Mouse (Mus musculus) MEL (cell line): ENCODE measurements around the gene Gm5426. TPM values are rescaled to one million over a fixed set of nuclear protein-coding genes. Genes with fewer than 3 reads are reported as not detected.

Experiments
- DNase-seq: peaks from one replicate; pipeline ENCODE4 v3.0.0; 2011; ENCODE audit warnings: low read depth, low spot score
- H3K27ac ChIP-seq: 2 replicates; pipeline ENCODE4 v1.5.1; 2012; ENCODE audit warnings: low read depth, mild to moderate bottlenecking, control low read depth, low read length, moderate library complexity; ENCODE audit not compliant: control insufficient read depth
- H3K27me3 ChIP-seq, 2 experiments: fragments of 150-350 bp in 1 of 2; sonication (generic) in 1 of 2; 2 replicates each; pipeline ENCODE4 v1.6.1; 2012; ENCODE audit warnings: low read length in 2 of 2, mild to moderate bottlenecking in 2 of 2, improper control_type of control experiment in 1 of 2, moderate library complexity in 1 of 2; ENCODE audit not compliant: insufficient read depth in 2 of 2, control insufficient read depth in 1 of 2
- H3K36me3 ChIP-seq, 2 experiments: 2 replicates each; pipeline ENCODE4 v1.6.1; 2012 to 2014; ENCODE audit warnings: low read length in 2 of 2, improper control_type of control experiment in 1 of 2, inconsistent platforms in 1 of 2, mild to moderate bottlenecking in 1 of 2; ENCODE audit not compliant: insufficient read depth in 2 of 2, control insufficient read depth in 1 of 2
- H3K4me1 ChIP-seq, 2 experiments: fragments of 150-350 bp in 1 of 2; sonication (generic) in 1 of 2; 2 replicates each; pipeline ENCODE4 v1.6.1; 2012; ENCODE audit warnings: low read length in 2 of 2, improper control_type of control experiment in 1 of 2, mild to moderate bottlenecking in 1 of 2; ENCODE audit not compliant: insufficient read depth in 2 of 2, control insufficient read depth in 1 of 2
- H3K4me3 ChIP-seq, 2 experiments: fragments of 150-350 bp in 1 of 2; sonication (generic) in 1 of 2; 2 replicates each; pipeline ENCODE4 v1.5.1; 2012; ENCODE audit warnings: low read depth in 2 of 2, low read length in 2 of 2, mild to moderate bottlenecking in 2 of 2, moderate library complexity in 2 of 2, control low read depth in 1 of 2, improper control_type of control experiment in 1 of 2; ENCODE audit not compliant: control insufficient read depth in 1 of 2, insufficient read depth in 1 of 2
- H3K79me2 ChIP-seq: 2 replicates; pipeline ENCODE4 v1.6.1; 2012; ENCODE audit warnings: mild to moderate bottlenecking, low read length, moderate library complexity; ENCODE audit not compliant: control insufficient read depth, poor library complexity, insufficient read depth
- H3K9ac ChIP-seq: 2 replicates; pipeline ENCODE4 v1.6.1; 2012; ENCODE audit warnings: low read depth, mild to moderate bottlenecking, control low read depth, low read length, moderate library complexity; ENCODE audit not compliant: control insufficient read depth, poor library complexity, severe bottlenecking
- H3K9me3 ChIP-seq: fragments of 150-350 bp; sonication (generic); replicated peaks from 2 replicates; pipeline ENCODE4 v1.6.1; 2012; ENCODE audit warnings: mild to moderate bottlenecking, low read length, improper control_type of control experiment, moderate library complexity; ENCODE audit not compliant: insufficient read depth
- BHLHE40 ChIP-seq: IDR thresholded peaks from 2 replicates; pipeline ENCODE4 v1.6.1; 2012; ENCODE audit warnings: low read depth, mild to moderate bottlenecking, inconsistent platforms, low read length, improper control_type of control experiment, borderline replicate concordance
- CHD1 ChIP-seq: IDR thresholded peaks from 2 replicates; pipeline ENCODE4 v1.6.1; 2012; ENCODE audit warnings: low read depth, mild to moderate bottlenecking, inconsistent platforms, low read length, improper control_type of control experiment
- CHD2 ChIP-seq: IDR thresholded peaks from 2 replicates; pipeline ENCODE4 v1.6.1; 2011; ENCODE audit warnings: low read length, improper control_type of control experiment
- E2F4 ChIP-seq: IDR thresholded peaks from 2 replicates; pipeline ENCODE4 v1.6.1; 2011; ENCODE audit warnings: low read depth, low read length, improper control_type of control experiment, borderline replicate concordance
- ELF1 ChIP-seq: IDR thresholded peaks from 2 replicates; pipeline ENCODE4 v1.6.1; 2014; ENCODE audit warnings: low read depth, mild to moderate bottlenecking, inconsistent platforms, low read length, improper control_type of control experiment, moderate library complexity
- ETS1 ChIP-seq: IDR thresholded peaks from 2 replicates; pipeline ENCODE4 v1.6.1; 2012; ENCODE audit warnings: low read depth, mild to moderate bottlenecking, inconsistent platforms, low read length, improper control_type of control experiment, moderate library complexity
- GATA1 ChIP-seq: IDR thresholded peaks from 2 replicates; pipeline ENCODE4 v1.6.1; 2011; ENCODE audit warnings: low read depth, low read length, improper control_type of control experiment
- HCFC1 ChIP-seq: IDR thresholded peaks from 2 replicates; pipeline ENCODE4 v1.6.1; 2012; ENCODE audit warnings: low read depth, mild to moderate bottlenecking, inconsistent platforms, low read length, improper control_type of control experiment, moderate library complexity
- KAT2A ChIP-seq: conservative IDR thresholded peaks from 2 replicates; pipeline ENCODE4 v1.6.1; 2012; ENCODE audit warnings: low read depth, low read length, improper control_type of control experiment, inconsistent platforms
- MAFK ChIP-seq: IDR thresholded peaks from 2 replicates; pipeline ENCODE4 v1.6.1; 2011; ENCODE audit warnings: low read depth, mild to moderate bottlenecking, low read length, improper control_type of control experiment, borderline replicate concordance
- MXI1 ChIP-seq: IDR thresholded peaks from 2 replicates; pipeline ENCODE4 v1.6.1; 2011; ENCODE audit warnings: mild to moderate bottlenecking, low read depth, low read length, improper control_type of control experiment
- MYB ChIP-seq: IDR thresholded peaks from 2 replicates; pipeline ENCODE4 v1.6.1; 2011; ENCODE audit warnings: mild to moderate bottlenecking, low read depth, low read length, improper control_type of control experiment
- NELFE ChIP-seq: IDR thresholded peaks from 2 replicates; pipeline ENCODE4 v1.6.1; 2011; ENCODE audit warnings: low read depth, low read length, improper control_type of control experiment
- NRF1 ChIP-seq: IDR thresholded peaks from 2 replicates; pipeline ENCODE4 v1.6.1; 2014; ENCODE audit warnings: low read depth, mild to moderate bottlenecking, inconsistent platforms, low read length, improper control_type of control experiment, moderate library complexity; ENCODE audit not compliant: poor library complexity, insufficient read depth, severe bottlenecking
- POLR2AphosphoS2 ChIP-seq: IDR thresholded peaks from 2 replicates; pipeline ENCODE4 v1.6.1; 2011; ENCODE audit warnings: low read length, improper control_type of control experiment
- RAD21 ChIP-seq: IDR thresholded peaks from 2 replicates; pipeline ENCODE4 v1.6.1; 2011; ENCODE audit warnings: mild to moderate bottlenecking, low read depth, low read length, improper control_type of control experiment
- RCOR1 ChIP-seq: IDR thresholded peaks from 2 replicates; pipeline ENCODE4 v1.6.1; 2012; ENCODE audit warnings: low read depth, mild to moderate bottlenecking, inconsistent platforms, low read length, improper control_type of control experiment
- TAL1 ChIP-seq: IDR thresholded peaks from 2 replicates; pipeline ENCODE4 v1.6.1; 2012; ENCODE audit warnings: mild to moderate bottlenecking, inconsistent platforms, low read length, moderate library complexity, mixed read lengths
- TCF12 ChIP-seq: IDR thresholded peaks from 2 replicates; pipeline ENCODE4 v1.6.1; 2014; ENCODE audit warnings: low read depth, mild to moderate bottlenecking, inconsistent platforms, low read length, improper control_type of control experiment, moderate library complexity
- UBTF ChIP-seq: IDR thresholded peaks from 2 replicates; pipeline ENCODE4 v1.6.1; 2012; ENCODE audit warnings: low read depth, mild to moderate bottlenecking, inconsistent platforms, low read length, improper control_type of control experiment, moderate library complexity, borderline replicate concordance; ENCODE audit not compliant: insufficient read depth
- ZKSCAN1 ChIP-seq: IDR thresholded peaks from 2 replicates; pipeline ENCODE4 v1.6.1; 2012; ENCODE audit warnings: low read depth, mild to moderate bottlenecking, inconsistent platforms, low read length, improper control_type of control experiment, moderate library complexity
- polyA plus RNA-seq, 2 experiments: library from polyadenylated mRNA; stranded (reverse) in 1 of 2; unstranded in 1 of 2; fragments of >175 nt in 1 of 2; fragments of >200 nt in 1 of 2; gene quantifications; 2 replicates each; pipeline versions ENCODE4 v1.2.1 to v1.2.4; 2012; ENCODE audit warnings: low replicate concordance in 2 of 2, low read depth in 1 of 2; ENCODE audit not compliant: insufficient read length in 2 of 2, insufficient read depth in 1 of 2, missing spikeins in 1 of 2
- total RNA-seq: library from RNA; depleted of rRNA; stranded (reverse); fragments of 300-350 nt; gene quantifications from 2 replicates; pipeline ENCODE4 v1.2.3, GENCODE M21; 2012

The Gm5426 gene
- total and polyA plus RNA-seq, 3 experiments = 1.0 TPM; not detected in 2

GRCm38 (mm10) chr10:96093890-96094531, 42.4 kb upstream of the Gm5426 start:
- H3K9me3 ChIP-seq = no peaks in the 10 kb centered on the region
- no peaks in the 10 kb centered on the region for H3K36me3 ChIP-seq
- no peak for DNase-seq
- no peak overlapping the region for H3K9ac ChIP-seq
- TF ChIP-seq ELF1 (no peak), GATA1 (no peak), CHD2 (no peak), MXI1 (no peak), NELFE (no peak), BHLHE40 (no peak), HCFC1 (no peak), TCF12 (no peak), CHD1 (no peak)
- no peaks in the 10 kb centered on the region for H3K4me1 ChIP-seq
- H3K27me3 ChIP-seq = peaks cover 9 to 22% of the 10 kb centered on the region in 2 experiments
- H3K4me3 ChIP-seq = no peak overlapping the region
- H3K79me2 ChIP-seq = no peaks in the 10 kb centered on the region
- H3K27ac ChIP-seq = no peak overlapping the region

- peaks cover 9 to 22% of the 10 kb centered on the region in 2 experiments for H3K27me3 ChIP-seq
- H3K4me3 ChIP-seq = no peak overlapping the region
- no peaks in the 10 kb centered on the region for H3K4me1 ChIP-seq
- no peak overlapping the region for H3K27ac ChIP-seq
- H3K9ac ChIP-seq = no peak overlapping the region
- H3K9me3 ChIP-seq = no peaks in the 10 kb centered on the region
- no peak for TF ChIP-seq GATA1
- no peak for TF ChIP-seq POLR2AphosphoS2
- TF ChIP-seq UBTF = no peak
- TF ChIP-seq CHD1 = no peak
- no peak for TF ChIP-seq E2F4
- TF ChIP-seq ELF1 = no peak
- no peak for TF ChIP-seq RAD21
- no peak for TF ChIP-seq NRF1
- TF ChIP-seq RCOR1 = no peak
- no peak for TF ChIP-seq KAT2A
- TF ChIP-seq MAFK = no peak
- TF ChIP-seq ZKSCAN1 = no peak
- TF ChIP-seq TAL1 = no peak
- no peak for TF ChIP-seq MYB
- no peak for TF ChIP-seq ETS1
- no peaks in the 10 kb centered on the region for H3K36me3 ChIP-seq
- no peaks in the 10 kb centered on the region for H3K79me2 ChIP-seq
- no peak for DNase-seq
Measured at GRCm38 (mm10) chr10:96094559-96094958, 41.8 kb upstream of the Gm5426 start.
